11 mouse cellular contexts compared by ENCODE assay signal in the genomic region with DNA sequence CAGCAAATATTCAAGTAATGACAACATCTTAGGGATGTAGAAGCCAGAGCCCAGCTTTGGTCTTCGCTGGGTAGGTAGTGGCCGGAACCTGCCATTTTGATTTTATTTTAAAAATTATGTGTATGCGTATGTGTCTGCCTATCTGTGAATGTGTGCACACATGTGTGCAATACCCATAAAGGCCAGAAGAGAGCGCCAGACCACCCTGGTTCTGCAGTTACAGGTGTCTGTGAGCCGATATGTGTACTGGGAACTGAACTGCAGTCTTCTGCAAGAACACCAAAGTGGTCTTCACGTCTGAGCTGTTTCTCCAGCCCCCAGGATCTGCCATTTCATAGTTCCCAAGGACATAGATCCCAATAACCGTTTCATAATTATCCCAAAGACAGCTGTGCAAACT.
DNase-seq lines count a peak whose midpoint lies in the region; ATAC-seq and TF ChIP-seq lines count a peak whose summit lies in the region.
"Had no signal": no experiment of that assay in that cellular context is flagged by ENCODE, and none has a peak within 500 bp of the region (broad histone marks: within the 10 kb centered on the region; RNA-seq: fewer than 3 reads in every experiment).

No protein-coding gene starts in this region.

- TF ChIP-seq CTCF in kidney, postnatal 0 days (IDR thresholded peaks at IDR 0.05; ENCODE audit: low read depth), result peak; percentile 32; the same call in 1 of the 2 replicates
- TF ChIP-seq CTCF in testis, adult 2 months (IDR thresholded peaks at IDR 0.05; ENCODE audit: control insufficient read depth, insufficient read depth, insufficient replicate concordance, low read depth, low read length), result peak; percentile 44; the same call in 1 of the 2 replicates
- peak; percentile 48 for TF ChIP-seq CTCF in stomach, postnatal 0 days (IDR thresholded peaks at IDR 0.05; ENCODE audit: low read depth)

- H3K9ac ChIP-seq in kidney, postnatal 0 days (ENCODE audit: low read depth, low read length), result no peak overlapping the region
- no peak overlapping the region for H3K9ac ChIP-seq in stomach, postnatal 0 days (ENCODE audit: low read length)
- H3K9ac ChIP-seq: forebrain, embryonic 12.5 days; hindbrain, embryonic 13.5 days; limb, embryonic 12.5 days had no signal

- no peaks in the 10 kb centered on the region for H3K36me3 ChIP-seq in kidney, postnatal 0 days (ENCODE audit: insufficient read depth, low read length)
- no peaks in the 10 kb centered on the region for H3K36me3 ChIP-seq in testis, adult 2 months (ENCODE audit: control insufficient read depth, insufficient read depth, low read length)
- H3K36me3 ChIP-seq in stomach, postnatal 0 days (ENCODE audit: control insufficient read depth, insufficient read depth, low read length), result no peaks in the 10 kb centered on the region
- H3K36me3 ChIP-seq: forebrain, embryonic 12.5 days; hindbrain, embryonic 13.5 days; limb, embryonic 12.5 days had no signal

- H3K4me3 ChIP-seq in kidney, postnatal 0 days (replicated peaks; ENCODE audit: low read depth, low read length), result no peak overlapping the region
- H3K4me3 ChIP-seq in testis, adult 2 months (ENCODE audit: control insufficient read depth, low read depth, low read length), result no peak overlapping the region
- no peak overlapping the region for H3K4me3 ChIP-seq in stomach, postnatal 0 days (ENCODE audit: low read depth, low read length)
- H3K4me3 ChIP-seq: forebrain, embryonic 12.5 days; hindbrain, embryonic 13.5 days; limb, embryonic 12.5 days had no signal

- no peak overlapping the region for H3K4me2 ChIP-seq in kidney, postnatal 0 days (ENCODE audit: low read length)
- H3K4me2 ChIP-seq in stomach, postnatal 0 days (replicated peaks; ENCODE audit: low read depth), result no peak overlapping the region
- H3K4me2 ChIP-seq: forebrain, embryonic 12.5 days; hindbrain, embryonic 13.5 days; limb, embryonic 12.5 days had no signal

- intact Hi-C loops in left cerebral cortex, postnatal 14 days (cut with DNase I), result loop anchor here (2.0 to 5.0 kb wide), 8 partner anchors 43 to 369 kb away; a partner anchor contains a TSS

- WGBS in kidney, postnatal 0 days, result 88% methylated on average over 7 of the region's 7 CpGs
- 90% methylated on average over 7 of the region's 7 CpGs for WGBS in stomach, postnatal 0 days

- no peak for ATAC-seq in CD4-positive, CD25-positive, alpha-beta regulatory T cell, adult 4 months
- ATAC-seq in kidney, postnatal 0 days (replicated peaks; ENCODE audit: low FRiP score, low read depth), result no peak
- ATAC-seq in stomach, postnatal 0 days (ENCODE audit: low FRiP score, low TSS enrichment), result no peak

- no peaks in the 10 kb centered on the region for H3K9me3 ChIP-seq in kidney, postnatal 0 days (replicated peaks; ENCODE audit: low read length)
- no peaks in the 10 kb centered on the region for H3K9me3 ChIP-seq in stomach, postnatal 0 days (ENCODE audit: control insufficient read depth, low read length)
- H3K9me3 ChIP-seq: forebrain, embryonic 12.5 days; hindbrain, embryonic 13.5 days; limb, embryonic 12.5 days had no signal

- DNase-seq in CD4-positive, CD25-positive, alpha-beta regulatory T cell, adult 2 months (ENCODE audit: low read depth, low spot score), result peak; percentile 41
- no peak for DNase-seq in kidney, postnatal 0 days (ENCODE audit: low spot score)
- no peak for DNase-seq in kidney, adult 9 months
- DNase-seq in testis, postnatal 10 days (ENCODE audit: low spot score), result no peak
- DNase-seq in stomach, postnatal 0 days (ENCODE audit: low spot score), result no peak
- DNase-seq in left cerebral cortex, postnatal 14 days (ENCODE audit: low spot score in 2 of 2), result no peak

- no peak overlapping the region for H3K27ac ChIP-seq in kidney, postnatal 0 days
- no peak overlapping the region for H3K27ac ChIP-seq in testis, adult 2 months (ENCODE audit: control insufficient read depth, insufficient read depth, low read depth, low read length)
- H3K27ac ChIP-seq in stomach, postnatal 0 days (replicated peaks), result no peak overlapping the region
- H3K27ac ChIP-seq: forebrain, embryonic 12.5 days; limb, embryonic 12.5 days had no signal

- H3K27me3 ChIP-seq in kidney, postnatal 0 days (ENCODE audit: insufficient read depth, low read length), result no peaks in the 10 kb centered on the region
- no peaks in the 10 kb centered on the region for H3K27me3 ChIP-seq in testis, adult 2 months (ENCODE audit: control insufficient read depth, insufficient read depth, low read length)
- no peaks in the 10 kb centered on the region for H3K27me3 ChIP-seq in stomach, postnatal 0 days (ENCODE audit: control insufficient read depth, insufficient read depth, low read length)
- H3K27me3 ChIP-seq: hindbrain, embryonic 13.5 days; limb, embryonic 12.5 days had no signal

- no peak for TF ChIP-seq POLR2A in testis, adult 2 months (IDR thresholded peaks at IDR 0.05; ENCODE audit: control insufficient read depth, low read depth, low read length)

- H3K4me1 ChIP-seq in kidney, postnatal 0 days (replicated peaks; ENCODE audit: insufficient read depth, low read length), result peaks cover 4% of the 10 kb centered on the region; the same call in 1 of the 2 replicates
- H3K4me1 ChIP-seq in testis, adult 2 months (ENCODE audit: control insufficient read depth, insufficient read depth, low read length), result peaks cover 18% of the 10 kb centered on the region
- H3K4me1 ChIP-seq in stomach, postnatal 0 days (replicated peaks; ENCODE audit: control insufficient read depth, insufficient read depth), result peaks cover 6% of the 10 kb centered on the region

- no peak for TF ChIP-seq EP300 in stomach, postnatal 0 days (optimal IDR thresholded peaks at IDR 0.05)
